Mouse (Mus musculus): ENCODE data around the gene Ppp1ca.

- no peak for TF ChIP-seq POLR2A (IDR thresholded peaks at IDR 0.05; ENCODE audit: low read depth, low read length)
- no peak for TF ChIP-seq CTCF (conservative IDR thresholded peaks at IDR 0.05; ENCODE audit: insufficient read depth, insufficient read length, low read depth, low read length)
Measured at GRCm38 (mm10) chr19:4242416-4242815, 50.6 kb downstream of the Ppp1ca start.
